Mouse (Mus musculus) heart, embryonic 16.5 days (tissue): ENCODE results near the gene Stab2. TPM values are rescaled to one million over a fixed set of nuclear protein-coding genes. Genes with fewer than 3 reads are reported as not detected.
A peak's percentile ranks its signal among the peaks of the same experiment; 100 is the strongest.

Experiments
- ATAC-seq: fragments of 200-750 bp; cut with Nextera tagmentation; replicated peaks from 2 replicates; pipeline ENCODE4 v1.8.0; 2017; ENCODE audit warnings: moderate number of reproducible peaks; ENCODE audit not compliant: insufficient read depth, low FRiP score; ENCODE audit errors: extremely low read depth
- H3K27ac ChIP-seq: fragments of 300-500 bp; sonication (generic); 2 replicates; pipeline ENCODE4 v1.5.1; 2014; ENCODE audit warnings: mild to moderate bottlenecking, low read length, control low read depth, moderate library complexity
- H3K27me3 ChIP-seq: fragments of 300-500 bp; sonication (generic); 2 replicates; pipeline ENCODE4 v1.6.1; 2014; ENCODE audit warnings: low read length, mixed read lengths; ENCODE audit not compliant: control insufficient read depth, insufficient read depth
- H3K36me3 ChIP-seq: fragments of 300-500 bp; sonication (generic); 2 replicates; pipeline ENCODE4 v1.6.1; 2014; ENCODE audit not compliant: control insufficient read depth, insufficient read depth
- H3K4me1 ChIP-seq: fragments of 300-500 bp; sonication (generic); 2 replicates; pipeline ENCODE4 v1.6.1; 2014; ENCODE audit warnings: low read length, mixed read lengths; ENCODE audit not compliant: control insufficient read depth, insufficient read depth
- H3K4me2 ChIP-seq: fragments of 300-500 bp; sonication (generic); 2 replicates; pipeline ENCODE4 v1.6.1; 2014; ENCODE audit warnings: low read depth, mild to moderate bottlenecking, control low read depth, low read length
- H3K4me3 ChIP-seq: fragments of 300-500 bp; sonication (generic); 2 replicates; pipeline ENCODE4 v1.5.1; 2014; ENCODE audit warnings: mild to moderate bottlenecking, control low read depth, low read length
- H3K9ac ChIP-seq: fragments of 300-500 bp; sonication (generic); 2 replicates; pipeline ENCODE4 v1.6.1; 2014; ENCODE audit warnings: low read length, control low read depth
- H3K9me3 ChIP-seq: fragments of 300-500 bp; sonication (generic); replicated peaks from 2 replicates; pipeline ENCODE4 v1.6.1; 2016; ENCODE audit warnings: low read length; ENCODE audit not compliant: control insufficient read depth
- WGBS: fragments of 180-500 bp; shearing (Covaris S2); extraction: QIAGEN DNeasy Blood & Tissue Kit; methylation state at CpG from one replicate; pipeline ENCODE4 v1.1.7; 2014; 5-methylcytosine and 5-hydroxymethylcytosine counted together
- polyA plus RNA-seq: library from polyadenylated mRNA; unstranded; fragments of >200 nt; fragmentation: Nextera tagmentation; extraction: Ambion mirVana; gene quantifications from 2 replicates; pipeline ENCODE4 v1.2.1, GENCODE M21; 2015

The Stab2 gene
- polyA plus RNA-seq, 1 experiment from 2014 or later: 0.83 TPM

DNA sequence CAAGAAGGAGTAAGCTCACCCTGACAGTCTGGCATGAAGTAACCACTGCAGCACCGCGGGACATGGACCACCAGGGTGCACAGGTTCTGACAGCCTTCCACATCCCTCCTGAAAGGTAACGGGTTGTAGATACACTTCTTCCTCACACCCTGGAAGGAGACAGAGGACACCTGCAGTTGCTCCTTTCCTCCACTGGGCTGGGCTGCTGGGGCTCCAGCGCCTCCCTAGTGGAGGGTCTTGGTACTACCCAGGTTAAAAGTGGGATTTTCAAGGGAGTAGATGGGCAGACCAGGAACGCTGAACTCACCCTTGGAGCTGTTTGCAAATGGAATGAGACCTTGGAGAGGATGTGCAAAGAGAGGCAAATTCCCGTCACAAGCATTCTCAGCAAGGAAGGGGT is 144.4 kb downstream of the Stab2 start:
- no peaks in the 10 kb centered on the region for H3K27me3 ChIP-seq
- H3K4me1 ChIP-seq: no peaks in the 10 kb centered on the region
- no peaks in the 10 kb centered on the region for H3K9me3 ChIP-seq
- H3K4me3 ChIP-seq: no peak overlapping the region
- no peak overlapping the region for H3K4me2 ChIP-seq
- 88% methylated on average over 6 of the region's 6 CpGs for WGBS
- H3K9ac ChIP-seq: no peak overlapping the region
- ATAC-seq: no peak
- H3K36me3 ChIP-seq: no peaks in the 10 kb centered on the region
- no peak overlapping the region for H3K27ac ChIP-seq

DNA sequence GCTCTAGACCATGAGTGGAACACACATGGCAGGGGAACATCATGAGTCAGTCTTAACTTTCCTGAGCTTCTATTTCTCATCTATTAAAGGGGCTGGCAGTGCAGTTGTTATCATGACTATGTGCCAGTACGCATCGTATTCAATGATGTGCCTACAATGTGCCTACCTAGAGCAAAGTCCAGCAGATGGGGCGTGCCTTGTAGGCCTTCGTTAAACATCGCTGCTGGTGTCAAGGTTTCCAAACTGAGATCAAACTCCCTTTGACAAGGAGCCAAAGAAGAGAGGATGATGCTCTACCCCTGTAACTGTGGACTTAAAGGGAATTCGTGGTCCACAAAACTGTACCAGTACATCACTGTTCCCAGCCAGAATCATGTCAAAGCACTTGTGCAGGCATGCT is 145.3 kb downstream of the Stab2 start:
- no peak overlapping the region for H3K27ac ChIP-seq
- 87% methylated on average over 6 of the region's 6 CpGs for WGBS
- no peaks in the 10 kb centered on the region for H3K9me3 ChIP-seq
- no peak for ATAC-seq
- H3K27me3 ChIP-seq: no peaks in the 10 kb centered on the region
- H3K4me1 ChIP-seq: no peaks in the 10 kb centered on the region
- H3K36me3 ChIP-seq: no peaks in the 10 kb centered on the region
- H3K9ac ChIP-seq: no peak overlapping the region
- H3K4me2 ChIP-seq: no peak overlapping the region
- H3K4me3 ChIP-seq: no peak overlapping the region

DNA sequence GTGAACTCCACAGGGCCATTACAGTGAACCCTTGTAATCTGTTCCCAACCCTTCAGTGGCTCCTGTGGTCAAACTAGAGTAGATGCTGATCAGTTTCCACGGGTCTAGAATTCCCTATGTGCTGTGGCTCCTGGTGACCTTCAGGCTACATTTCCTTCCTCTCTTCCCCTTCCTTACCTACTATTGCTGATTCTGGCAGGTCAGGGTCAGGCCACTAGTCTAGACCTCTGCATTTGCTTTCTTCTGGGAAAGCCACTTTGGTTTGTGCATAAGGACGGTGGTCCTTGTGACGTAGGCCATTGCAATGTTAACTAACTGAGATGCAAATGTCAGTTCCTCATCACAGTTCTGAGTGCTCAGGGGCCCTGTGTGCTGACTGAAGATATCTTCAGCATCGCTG is 147.4 kb downstream of the Stab2 start:
- Histone ChIP-seq H3K4me3 (no peak overlapping the region), H3K27me3 (no peaks in the 10 kb centered on the region), H3K36me3 (no peaks in the 10 kb centered on the region), H3K9me3 (no peaks in the 10 kb centered on the region), H3K27ac (no peak overlapping the region), H3K4me2 (no peak overlapping the region), H3K4me1 (no peaks in the 10 kb centered on the region), H3K9ac (no peak overlapping the region)
- 71% methylated on average over 4 of the region's 4 CpGs for WGBS
- ATAC-seq: no peak

DNA sequence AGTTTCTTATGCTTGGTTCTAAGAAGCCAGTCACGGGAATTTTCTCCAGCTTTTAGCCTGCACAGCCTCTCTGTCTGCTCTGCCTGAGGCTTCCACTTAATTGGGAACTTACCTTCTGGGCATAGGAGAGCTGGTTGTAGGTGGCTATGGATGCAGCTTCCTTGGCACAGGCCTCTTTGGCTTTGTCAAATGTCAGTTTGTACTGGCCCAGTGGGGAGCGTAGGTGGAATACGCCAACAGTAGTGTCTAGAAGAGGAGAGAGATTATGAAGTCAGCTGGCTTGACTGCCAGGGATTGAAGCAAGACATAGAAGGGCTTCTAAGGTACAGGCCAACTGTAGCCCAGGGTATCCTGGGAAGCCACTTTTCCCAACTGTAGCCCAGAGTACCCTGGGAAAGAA is 154.4 kb downstream of the Stab2 start:
- Histone ChIP-seq H3K4me3 (no peak overlapping the region), H3K4me1 (peaks cover 10% of the 10 kb centered on the region), H3K27ac (no peak overlapping the region), H3K9ac (no peak overlapping the region), H3K36me3 (no peaks in the 10 kb centered on the region), H3K27me3 (no peaks in the 10 kb centered on the region), H3K9me3 (no peaks in the 10 kb centered on the region), H3K4me2 (no peak overlapping the region)
- no peak for ATAC-seq
- 83% methylated on average over 3 of the region's 3 CpGs for WGBS

DNA sequence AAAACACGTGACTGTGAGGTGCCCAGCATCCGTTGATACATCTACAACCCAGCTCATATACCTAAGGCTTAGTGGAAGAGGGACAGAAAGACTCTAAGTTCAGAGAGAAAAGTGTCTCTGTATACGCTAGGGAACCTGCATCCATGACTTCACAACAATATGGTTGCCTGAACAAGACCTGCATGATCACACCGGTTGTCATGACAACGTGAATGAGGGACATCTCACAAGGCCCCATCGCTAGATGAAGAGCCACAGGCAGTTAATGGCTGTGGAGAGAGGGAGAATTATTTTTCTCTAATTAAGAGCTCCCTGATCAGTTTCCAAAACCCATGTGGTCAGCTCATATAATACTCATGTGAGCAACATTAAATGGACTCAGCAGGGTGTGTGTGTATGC is 155.7 kb downstream of the Stab2 start:
- H3K4me2 ChIP-seq: no peak overlapping the region
- ATAC-seq: no peak
- H3K27ac ChIP-seq: no peak overlapping the region
- 82% methylated on average over 6 of the region's 6 CpGs for WGBS
- H3K36me3 ChIP-seq: no peaks in the 10 kb centered on the region
- H3K9ac ChIP-seq: no peak overlapping the region
- no peak overlapping the region for H3K4me3 ChIP-seq
- peaks cover 10% of the 10 kb centered on the region for H3K4me1 ChIP-seq
- H3K9me3 ChIP-seq: no peaks in the 10 kb centered on the region
- no peaks in the 10 kb centered on the region for H3K27me3 ChIP-seq

DNA sequence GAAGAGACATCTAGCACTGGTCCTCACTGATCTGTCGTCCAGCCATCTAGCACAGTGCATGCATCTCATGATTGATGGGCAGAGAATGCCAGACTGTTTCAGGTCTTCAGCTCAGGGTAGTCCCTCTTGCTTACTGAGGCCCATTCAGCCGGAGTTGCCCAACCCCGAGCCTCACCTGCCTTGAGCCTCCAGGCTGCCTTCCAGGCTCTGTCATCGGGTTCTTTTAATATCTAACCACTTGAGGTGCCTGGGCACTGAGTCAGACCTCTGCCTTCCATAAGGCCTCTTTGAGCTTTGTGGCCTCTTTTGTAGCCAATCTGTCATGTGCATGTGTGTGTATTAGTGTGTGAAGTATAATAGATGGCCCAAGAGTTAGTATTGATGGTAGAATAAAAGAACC is 158.3 kb downstream of the Stab2 start:
- H3K9ac ChIP-seq: no peak overlapping the region
- H3K9me3 ChIP-seq: no peaks in the 10 kb centered on the region
- no peak overlapping the region for H3K4me2 ChIP-seq
- peak; percentile 42; the same call in 1 of the 2 replicates for ATAC-seq
- no peak overlapping the region for H3K27ac ChIP-seq
- H3K4me1 ChIP-seq: peaks cover 10% of the 10 kb centered on the region
- WGBS: 40% methylated on average over 4 of the region's 4 CpGs
- no peak overlapping the region for H3K4me3 ChIP-seq
- no peaks in the 10 kb centered on the region for H3K27me3 ChIP-seq
- no peaks in the 10 kb centered on the region for H3K36me3 ChIP-seq

DNA sequence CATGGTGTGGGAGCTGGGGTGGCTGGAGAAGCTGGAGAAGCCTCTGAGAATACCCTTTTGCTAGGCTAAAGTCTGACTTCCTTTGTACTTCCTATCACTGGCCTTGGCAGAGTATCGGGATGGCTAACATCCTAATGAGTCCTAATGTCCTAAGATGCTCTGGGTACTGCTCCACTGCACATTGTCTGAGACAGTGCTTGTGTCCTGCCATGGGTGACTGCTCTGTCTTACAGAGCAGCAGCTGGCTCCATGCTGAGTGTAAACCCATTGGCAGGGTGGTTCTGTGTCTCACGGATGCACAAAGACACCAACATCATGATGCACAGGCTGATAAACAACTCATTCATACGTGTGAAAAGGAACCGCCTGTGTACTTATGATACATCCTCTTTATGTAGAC is 158.7 kb downstream of the Stab2 start:
- no peaks in the 10 kb centered on the region for H3K27me3 ChIP-seq
- no peak overlapping the region for H3K9ac ChIP-seq
- 79% methylated on average over 4 of the region's 4 CpGs for WGBS
- H3K4me1 ChIP-seq: peaks cover 10% of the 10 kb centered on the region
- H3K36me3 ChIP-seq: no peaks in the 10 kb centered on the region
- no peaks in the 10 kb centered on the region for H3K9me3 ChIP-seq
- H3K4me2 ChIP-seq: no peak overlapping the region
- H3K4me3 ChIP-seq: no peak overlapping the region
- ATAC-seq: no peak
- H3K27ac ChIP-seq: no peak overlapping the region

DNA sequence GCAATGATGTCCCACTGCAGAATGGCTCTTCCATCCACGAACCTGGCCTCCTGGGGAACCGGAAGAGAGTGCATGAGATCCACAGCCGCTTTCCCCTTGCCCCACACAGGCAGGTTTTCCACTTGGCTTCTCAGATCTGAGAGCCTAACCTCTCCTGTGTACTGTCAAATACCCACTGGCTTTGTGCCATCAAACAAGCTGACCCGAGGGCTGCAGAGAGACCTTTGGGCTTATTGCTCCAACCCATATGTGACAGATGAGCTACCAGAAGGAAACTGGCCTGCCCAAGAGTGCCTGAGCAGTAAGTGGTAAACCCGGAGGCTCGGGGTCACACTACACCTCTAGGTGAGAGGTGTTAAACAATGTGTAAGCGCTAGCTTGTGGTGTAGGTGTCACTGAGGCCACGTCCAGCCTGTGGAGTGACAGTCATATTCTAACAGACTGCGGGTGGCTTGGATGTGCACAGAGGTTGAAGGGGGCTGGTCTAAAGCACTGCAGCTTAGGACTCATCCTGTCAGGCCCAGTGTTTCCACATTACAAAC is 160.8 kb downstream of the Stab2 start:
- H3K4me1 ChIP-seq: peaks cover 10% of the 10 kb centered on the region
- WGBS: 59% methylated on average over 9 of the region's 9 CpGs
- no peak for ATAC-seq

DNA sequence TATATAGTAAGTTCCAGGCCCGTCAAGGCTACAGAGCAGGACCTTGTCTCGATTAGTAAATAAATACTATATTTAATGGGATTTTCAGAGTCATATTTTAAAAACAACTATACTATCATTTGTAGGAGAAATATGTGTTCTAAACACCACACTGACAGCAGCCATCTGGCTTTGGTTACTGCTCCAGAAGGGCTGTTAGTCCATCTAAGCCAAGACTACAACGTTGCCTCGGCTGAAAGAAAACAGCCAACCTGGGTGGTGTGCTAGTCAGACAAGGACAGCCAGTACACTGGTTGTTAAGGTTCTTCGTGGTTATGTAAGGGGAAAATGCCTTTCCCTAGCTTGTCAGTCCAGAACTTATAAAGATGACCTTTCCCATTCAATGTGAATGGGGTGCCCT is 165.2 kb downstream of the Stab2 start:
- H3K9ac ChIP-seq: no peak overlapping the region
- 79% methylated on average over 5 of the region's 5 CpGs for WGBS
- H3K27ac ChIP-seq: no peak overlapping the region
- H3K4me2 ChIP-seq: no peak overlapping the region
- H3K4me1 ChIP-seq: no peaks in the 10 kb centered on the region
- peaks cover 6% of the 10 kb centered on the region; the same call in 1 of the 2 replicates for H3K36me3 ChIP-seq
- no peak for ATAC-seq
- H3K4me3 ChIP-seq: no peak overlapping the region
- no peaks in the 10 kb centered on the region for H3K27me3 ChIP-seq
- no peaks in the 10 kb centered on the region for H3K9me3 ChIP-seq

More for the DNA sequence above, 160.8 kb downstream of the Stab2 start:
- Histone ChIP-seq H3K27ac (no peak overlapping the region), H3K9ac (no peak overlapping the region), H3K27me3 (no peaks in the 10 kb centered on the region), H3K36me3 (no peaks in the 10 kb centered on the region), H3K4me3 (no peak overlapping the region), H3K4me2 (no peak overlapping the region), H3K9me3 (no peaks in the 10 kb centered on the region)
